Mouse (Mus musculus) liver, embryonic 14.5 days (tissue): ENCODE measurements around the gene Egr4. TPM values are rescaled to one million over a fixed set of nuclear protein-coding genes. Genes with fewer than 3 reads are reported as not detected.

Experiments used
- ATAC-seq: fragments of 200-750 bp; cut with Nextera tagmentation; 2 replicates; pipeline ENCODE4 v1.8.0; 2017; ENCODE audit warnings: moderate number of reproducible peaks, mild to moderate bottlenecking, moderate library complexity; ENCODE audit not compliant: insufficient read depth
- DNase-seq, 3 experiments: peaks; one replicate each; pipeline ENCODE4 v3.0.0-alpha.2; 2012 to 2013; ENCODE audit warnings: low read depth in 3 of 3, low spot score in 3 of 3
- H3K27ac ChIP-seq: fragments of 300-500 bp; sonication (generic); 2 replicates; pipeline ENCODE4 v1.5.1; 2014; ENCODE audit warnings: moderate library complexity, mild to moderate bottlenecking, control low read depth, inconsistent platforms
- H3K27me3 ChIP-seq: fragments of 300-500 bp; sonication (generic); 2 replicates; pipeline ENCODE4 v1.6.1; 2014; ENCODE audit warnings: mild to moderate bottlenecking, low read length, moderate library complexity; ENCODE audit not compliant: control insufficient read depth, insufficient read depth
- H3K36me3 ChIP-seq: fragments of 300-500 bp; sonication (generic); replicated peaks from 2 replicates; pipeline ENCODE4 v1.6.1; 2014; ENCODE audit warnings: low read depth; ENCODE audit not compliant: control insufficient read depth, insufficient read depth
- H3K4me1 ChIP-seq, 2 experiments: fragments of 200-500 bp in 1 of 2; fragments of 300-500 bp in 1 of 2; sonication (generic) in 1 of 2; replicated peaks; 2 replicates each; pipeline ENCODE4 v1.6.1; 2012 to 2014; ENCODE audit warnings: antibody characterized with exemption in 1 of 2, inconsistent platforms in 1 of 2, low read length in 1 of 2; ENCODE audit not compliant: control insufficient read depth in 2 of 2, insufficient read depth in 2 of 2
- H3K4me2 ChIP-seq: fragments of 300-500 bp; sonication (generic); 2 replicates; pipeline ENCODE4 v1.6.1; 2014; ENCODE audit warnings: low read depth, mild to moderate bottlenecking, control low read depth, moderate library complexity
- H3K4me3 ChIP-seq, 2 experiments: fragments of 200-500 bp in 1 of 2; fragments of 300-500 bp in 1 of 2; sonication (generic) in 1 of 2; 2 replicates each; pipeline ENCODE4 v1.5.1; 2012 to 2014; ENCODE audit warnings: low read depth in 2 of 2, low read length in 2 of 2, mild to moderate bottlenecking in 2 of 2, control low read depth in 1 of 2, inconsistent platforms in 1 of 2, moderate library complexity in 1 of 2; ENCODE audit not compliant: insufficient read depth in 1 of 2
- H3K9ac ChIP-seq: fragments of 300-500 bp; sonication (generic); replicated peaks from 2 replicates; pipeline ENCODE4 v1.6.1; 2014; ENCODE audit warnings: mild to moderate bottlenecking, control low read depth, moderate library complexity
- H3K9me3 ChIP-seq: fragments of 300-500 bp; sonication (generic); 2 replicates; pipeline ENCODE4 v1.6.1; 2016; ENCODE audit warnings: low read length, mixed read lengths; ENCODE audit not compliant: control insufficient read depth
- CTCF ChIP-seq: IDR thresholded peaks from 2 replicates; pipeline ENCODE4 v1.5.1; 2016; ENCODE audit warnings: antibody characterized with exemption, low read depth, control low read depth
- EP300 ChIP-seq: IDR thresholded peaks from 2 replicates; pipeline ENCODE4 v1.6.1; 2016; ENCODE audit warnings: antibody characterized with exemption, low read depth
- WGBS: fragments of 180-500 bp; shearing (Covaris S2); extraction: QIAGEN DNeasy Blood & Tissue Kit; methylation state at CpG from one replicate; pipeline ENCODE4 v1.1.7; 2014; ENCODE audit not compliant: insufficient replicate concordance; 5-methylcytosine and 5-hydroxymethylcytosine counted together
- polyA plus RNA-seq, 2 experiments: library from polyadenylated mRNA; depleted of rRNA in 1 of 2; stranded (reverse) in 1 of 2; unstranded in 1 of 2; fragments of >200 nt; fragmentation: Nextera tagmentation in 1 of 2; extraction: Ambion mirVana in 1 of 2; gene quantifications; 2 replicates each; pipeline versions ENCODE4 v1.2.1 to v1.2.3; 2012 to 2014

Gene Egr4
- polyA plus RNA-seq, 2 experiments: not detected

DNA sequence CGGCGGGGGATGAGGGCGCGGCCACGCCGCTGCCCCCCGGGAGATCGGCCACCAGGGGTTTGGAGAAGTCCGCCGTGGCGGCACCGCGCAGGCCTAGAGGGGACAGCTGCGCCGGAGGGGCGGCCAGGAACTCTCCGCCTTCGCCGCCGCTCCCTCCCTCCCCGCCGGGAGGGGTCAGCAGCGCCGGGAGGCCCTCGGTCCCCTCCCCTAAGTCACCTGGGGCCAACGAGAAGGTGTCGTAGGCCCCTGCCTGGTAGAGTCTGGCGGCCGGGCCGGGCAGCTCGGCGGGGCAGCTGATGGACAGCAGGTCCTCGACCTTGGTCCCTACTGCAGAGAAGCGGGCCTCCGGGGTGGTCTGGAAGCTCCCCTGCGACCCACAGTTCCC lies 1.3 kb downstream of the Egr4 start:
- no peak for TF ChIP-seq CTCF
- no peak for TF ChIP-seq EP300
- WGBS: 1% methylated on average over 25 of the region's 36 CpGs
- Histone ChIP-seq H3K9ac (no peak overlapping the region), H3K4me2 (no peak overlapping the region), H3K4me1 (no peaks in the 10 kb centered on the region), H3K4me3 (no peak overlapping the region), H3K27ac (no peak overlapping the region), H3K9me3 (no peaks in the 10 kb centered on the region), H3K36me3 (no peaks in the 10 kb centered on the region), H3K27me3 (peaks cover 53% of the 10 kb centered on the region)
- ATAC-seq (no peak), DNase-seq (no peak)

GRCm38 (mm10) chr6:85511286-85512055 lies 1.9 kb downstream of the Egr4 start:
- Histone ChIP-seq H3K4me1 (no peaks in the 10 kb centered on the region), H3K9me3 (no peaks in the 10 kb centered on the region), H3K4me3 (no peak overlapping the region), H3K9ac (no peak overlapping the region), H3K36me3 (no peaks in the 10 kb centered on the region), H3K4me2 (no peak overlapping the region), H3K27ac (no peak overlapping the region), H3K27me3 (peaks cover 53% of the 10 kb centered on the region)
- no peak for DNase-seq
- ATAC-seq: no peak
- 2% methylated on average over 87 of the region's 88 CpGs for WGBS
- TF ChIP-seq CTCF: no peak
- no peak for TF ChIP-seq EP300

DNA sequence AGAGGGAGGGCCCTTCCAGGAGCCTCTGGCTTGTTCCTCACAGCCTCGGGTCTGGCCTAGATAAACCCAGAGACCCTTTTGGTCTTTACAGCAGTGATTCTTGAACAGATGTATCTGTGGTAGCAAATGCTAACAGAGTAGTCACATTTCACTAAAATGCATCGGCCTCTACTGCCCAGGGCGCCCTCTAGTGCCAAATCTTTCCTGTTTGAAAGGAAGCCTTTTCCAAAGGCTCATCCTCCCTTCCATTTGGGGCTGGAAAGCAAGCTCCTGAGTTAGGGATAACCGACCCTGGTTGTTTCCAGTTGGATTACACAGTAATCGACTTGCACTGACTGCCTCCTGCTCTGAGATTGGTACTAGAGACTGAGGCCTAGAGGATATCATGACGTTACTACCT lies 2.9 kb downstream of the Egr4 start:
- H3K27me3 ChIP-seq: peaks cover 53% of the 10 kb centered on the region

DNA sequence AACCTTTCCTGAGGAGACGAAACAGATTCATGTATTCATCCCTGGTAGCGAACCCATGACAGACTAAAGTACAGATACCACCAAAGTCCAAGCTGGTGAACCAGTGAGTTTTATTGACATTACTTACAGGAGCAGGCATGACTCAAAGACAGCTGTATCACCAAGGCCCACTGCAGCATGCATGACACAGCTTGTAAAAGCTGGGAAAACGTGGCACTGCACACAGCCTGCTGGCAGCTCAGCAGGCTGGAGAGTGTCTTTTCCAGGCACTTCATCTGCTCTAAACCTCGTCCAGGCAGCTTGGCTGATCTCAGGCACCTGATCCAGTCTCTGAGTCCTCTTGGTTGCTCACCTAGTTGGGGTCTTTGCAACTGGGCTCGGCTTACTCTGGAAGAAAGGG lies 4.8 kb downstream of the Egr4 start:
- no peak for TF ChIP-seq CTCF
- no peak for TF ChIP-seq EP300
- ATAC-seq: no peak
- no peak for DNase-seq
- Histone ChIP-seq H3K27ac (no peak overlapping the region), H3K36me3 (no peaks in the 10 kb centered on the region), H3K4me1 (no peaks in the 10 kb centered on the region), H3K9ac (no peak overlapping the region), H3K4me3 (no peak overlapping the region), H3K27me3 (peaks cover 39% of the 10 kb centered on the region), H3K9me3 (no peaks in the 10 kb centered on the region), H3K4me2 (no peak overlapping the region)
- 35% methylated on average over 5 of the region's 5 CpGs for WGBS

More for the DNA sequence above, 2.9 kb downstream of the Egr4 start:
- Histone ChIP-seq H3K4me2 (no peak overlapping the region), H3K9me3 (no peaks in the 10 kb centered on the region), H3K9ac (no peak overlapping the region), H3K4me1 (no peaks in the 10 kb centered on the region), H3K4me3 (no peak overlapping the region), H3K27ac (no peak overlapping the region), H3K36me3 (no peaks in the 10 kb centered on the region)
- DNase-seq (no peak), ATAC-seq (no peak)
- 4% methylated on average over 6 of the region's 6 CpGs for WGBS
- TF ChIP-seq EP300 (no peak), CTCF (peak; percentile 56)

DNA sequence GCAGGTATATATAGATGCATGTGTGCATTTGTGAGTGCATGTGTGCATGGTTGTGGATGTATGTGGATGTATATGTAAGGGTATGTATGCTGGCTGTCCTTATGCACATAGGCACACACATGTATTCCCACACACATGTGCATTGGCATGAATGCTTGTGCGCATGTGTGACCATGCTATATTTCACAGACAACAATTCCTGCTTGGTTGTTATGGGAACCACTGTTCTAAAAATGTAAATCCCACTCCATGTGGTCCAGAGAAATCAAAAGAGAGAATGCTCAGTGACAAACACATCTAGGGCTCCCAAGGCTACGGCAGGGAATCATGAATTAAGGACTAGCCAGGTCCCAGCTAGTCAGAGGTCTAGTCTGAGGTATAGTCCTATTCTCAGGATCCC lies 8.5 kb downstream of the Egr4 start:
- WGBS: 65% methylated on average over 2 of the region's 2 CpGs
- peaks cover 19% of the 10 kb centered on the region for H3K27me3 ChIP-seq
- TF ChIP-seq EP300 (no peak), CTCF (no peak)

More for the DNA sequence above, 8.5 kb downstream of the Egr4 start:
- DNase-seq: no peak
- Histone ChIP-seq H3K9me3 (no peaks in the 10 kb centered on the region), H3K9ac (no peak overlapping the region), H3K4me1 (no peaks in the 10 kb centered on the region), H3K36me3 (no peaks in the 10 kb centered on the region), H3K4me2 (no peak overlapping the region), H3K27ac (no peak overlapping the region), H3K4me3 (no peak overlapping the region)
- ATAC-seq: no peak
